Mouse (Mus musculus): ENCODE measurements around the gene Rnase4. TPM values are rescaled to one million over a fixed set of nuclear protein-coding genes. Genes with fewer than 3 reads are reported as not detected.
"Not testable (repeated sequence)": the region's sequence is repeated elsewhere in the genome, so short reads cannot be mapped to it uniquely, and the experiment has no call there.

Gene Rnase4
- total and polyA plus RNA-seq, 2 experiments from 2014 or later: 29.1 to 53.3 TPM

GRCm38 (mm10) chr14:51094096-51094875 is 3.4 kb downstream of the Rnase4 start:
- Histone ChIP-seq H3K9ac (replicated peaks; ENCODE audit: low read depth, low read length) (no peak overlapping the region), H3K4me3 (ENCODE audit: low read depth, low read length) (no peak overlapping the region), H3K4me1 (ENCODE audit: control insufficient read depth, insufficient read depth) (no peaks in the 10 kb centered on the region), H3K36me3 (replicated peaks; ENCODE audit: control insufficient read depth, insufficient read depth, low read length) (no peaks in the 10 kb centered on the region), H3K27me3 (ENCODE audit: control insufficient read depth, insufficient read depth, low read length) (no peaks in the 10 kb centered on the region), H3K4me2 (ENCODE audit: low read depth, low read length) (no peak overlapping the region), H3K27ac (ENCODE audit: low read depth) (0 out of 2 replicates have a peak overlapping the region, but pooled peaks have one; percentile 15), H3K9me3 (replicated peaks; ENCODE audit: control insufficient read depth, low read length) (no peaks in the 10 kb centered on the region)
- WGBS: 74% methylated on average over 5 of the region's 5 CpGs
- no peak for ATAC-seq (ENCODE audit: insufficient read depth, low read depth)
- no peak for DNase-seq (ENCODE audit: low spot score)
- TF ChIP-seq EP300 (IDR thresholded peaks at IDR 0.05; ENCODE audit: low read depth) (no peak), CTCF (IDR thresholded peaks at IDR 0.05; ENCODE audit: low read depth) (no peak)

- no peaks in the 10 kb centered on the region for H3K4me1 ChIP-seq (ENCODE audit: control insufficient read depth, insufficient read depth)
- TF ChIP-seq EP300 (IDR thresholded peaks at IDR 0.05; ENCODE audit: low read depth): no peak
- no peak overlapping the region for H3K4me2 ChIP-seq (ENCODE audit: low read depth, low read length)
- no peak overlapping the region for H3K27ac ChIP-seq (ENCODE audit: low read depth)
- H3K4me3 ChIP-seq (ENCODE audit: low read depth, low read length): no peak overlapping the region
- ATAC-seq (ENCODE audit: insufficient read depth, low read depth) (no peak), DNase-seq (ENCODE audit: low spot score) (no peak)
- no peaks in the 10 kb centered on the region for H3K9me3 ChIP-seq (replicated peaks; ENCODE audit: control insufficient read depth, low read length)
- 74% methylated on average over 9 of the region's 9 CpGs for WGBS
- no peaks in the 10 kb centered on the region for H3K27me3 ChIP-seq (ENCODE audit: control insufficient read depth, insufficient read depth, low read length)
- no peak overlapping the region for H3K9ac ChIP-seq (replicated peaks; ENCODE audit: low read depth, low read length)
- no peaks in the 10 kb centered on the region for H3K36me3 ChIP-seq (replicated peaks; ENCODE audit: control insufficient read depth, insufficient read depth, low read length)
These were observed 4.0 kb downstream of the Rnase4 start for GRCm38 (mm10) chr14:51094921-51095320.

DNA sequence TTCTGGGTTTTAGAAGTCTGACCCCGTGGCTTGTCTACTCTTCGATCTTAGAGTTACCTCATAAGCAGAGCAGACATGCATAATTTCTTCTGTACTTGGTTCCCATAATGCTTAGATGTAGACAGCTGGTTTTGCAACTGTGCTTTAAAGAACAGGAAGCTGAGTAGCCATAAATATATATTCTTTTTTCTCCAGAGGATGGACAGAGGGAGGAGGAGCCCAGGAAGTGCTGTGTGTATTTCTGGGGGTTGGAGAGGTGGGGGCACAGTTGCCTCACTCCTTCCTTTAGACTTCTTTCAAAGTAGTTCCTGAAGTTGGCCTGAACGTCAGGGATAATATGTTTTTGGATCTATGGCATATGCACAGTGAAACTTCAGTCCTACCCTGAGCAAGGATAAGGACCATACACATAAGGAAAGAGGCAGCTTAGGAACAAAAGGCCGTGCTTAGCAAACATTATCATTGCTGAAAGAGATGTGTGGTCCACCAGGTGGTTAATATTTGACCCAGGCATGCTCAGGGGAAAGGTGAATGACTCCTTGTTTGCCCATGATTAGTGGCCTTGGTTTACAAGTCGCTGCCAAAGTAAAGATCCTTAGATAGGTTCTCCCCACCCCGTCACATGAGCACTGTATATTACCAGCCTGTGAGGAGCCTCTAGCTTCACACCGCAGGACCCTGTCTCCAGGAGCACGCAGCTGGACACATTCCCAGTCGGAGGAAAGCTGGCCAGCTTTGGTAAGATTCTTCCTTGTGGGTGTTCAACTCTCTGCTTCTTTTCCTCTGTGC is 5.1 kb downstream of the Rnase4 start:
- DNase-seq (ENCODE audit: low spot score) (no peak), ATAC-seq (ENCODE audit: insufficient read depth, low read depth) (no peak)
- TF ChIP-seq EP300 (IDR thresholded peaks at IDR 0.05; ENCODE audit: low read depth): no peak
- no peak for TF ChIP-seq CTCF (IDR thresholded peaks at IDR 0.05; ENCODE audit: low read depth)
- Histone ChIP-seq H3K27me3 (ENCODE audit: control insufficient read depth, insufficient read depth, low read length) (no peaks in the 10 kb centered on the region), H3K9me3 (replicated peaks; ENCODE audit: control insufficient read depth, low read length) (no peaks in the 10 kb centered on the region), H3K4me2 (ENCODE audit: low read depth, low read length) (no peak overlapping the region), H3K27ac (ENCODE audit: low read depth) (no peak overlapping the region), H3K4me3 (ENCODE audit: low read depth, low read length) (no peak overlapping the region), H3K9ac (replicated peaks; ENCODE audit: low read depth, low read length) (no peak overlapping the region), H3K36me3 (replicated peaks; ENCODE audit: control insufficient read depth, insufficient read depth, low read length) (no peaks in the 10 kb centered on the region), H3K4me1 (ENCODE audit: control insufficient read depth, insufficient read depth) (no peaks in the 10 kb centered on the region)
- 52% methylated on average over 9 of the region's 9 CpGs for WGBS

DNA sequence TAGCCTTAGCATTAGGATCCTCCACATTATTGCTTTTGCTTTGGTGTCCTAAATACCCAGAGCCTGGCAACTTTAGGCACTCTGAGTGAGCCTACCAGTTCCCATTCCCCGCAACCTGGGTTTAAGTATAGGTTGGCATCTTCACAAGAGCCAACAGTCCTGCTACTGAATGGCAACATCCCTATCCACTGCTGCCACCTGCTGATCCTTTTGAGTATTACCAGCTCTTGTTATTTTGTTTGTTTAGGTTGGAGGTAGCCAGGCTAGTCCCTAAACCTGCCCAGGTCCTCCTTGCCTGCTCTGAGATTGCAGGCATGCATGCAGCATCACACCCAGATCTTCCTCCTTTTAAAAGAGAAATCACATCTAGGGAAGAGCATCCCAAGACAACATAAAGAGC is 7.4 kb downstream of the Rnase4 start:
- ATAC-seq (ENCODE audit: insufficient read depth, low read depth); H3K9me3 ChIP-seq (replicated peaks; ENCODE audit: control insufficient read depth, low read length); H3K4me2 ChIP-seq (ENCODE audit: low read depth, low read length); H3K4me1 ChIP-seq (ENCODE audit: control insufficient read depth, insufficient read depth); H3K27me3 ChIP-seq (ENCODE audit: control insufficient read depth, insufficient read depth, low read length); H3K9ac ChIP-seq (replicated peaks; ENCODE audit: low read depth, low read length); H3K4me3 ChIP-seq (ENCODE audit: low read depth, low read length); H3K36me3 ChIP-seq (replicated peaks; ENCODE audit: control insufficient read depth, insufficient read depth, low read length); H3K27ac ChIP-seq (ENCODE audit: low read depth): not testable (repeated sequence)
- WGBS: 11% methylated on average over 1 of the region's 1 CpGs
- TF ChIP-seq CTCF (IDR thresholded peaks at IDR 0.05; ENCODE audit: low read depth): peak; percentile 57
- DNase-seq (ENCODE audit: low spot score): peak; percentile 20

DNA sequence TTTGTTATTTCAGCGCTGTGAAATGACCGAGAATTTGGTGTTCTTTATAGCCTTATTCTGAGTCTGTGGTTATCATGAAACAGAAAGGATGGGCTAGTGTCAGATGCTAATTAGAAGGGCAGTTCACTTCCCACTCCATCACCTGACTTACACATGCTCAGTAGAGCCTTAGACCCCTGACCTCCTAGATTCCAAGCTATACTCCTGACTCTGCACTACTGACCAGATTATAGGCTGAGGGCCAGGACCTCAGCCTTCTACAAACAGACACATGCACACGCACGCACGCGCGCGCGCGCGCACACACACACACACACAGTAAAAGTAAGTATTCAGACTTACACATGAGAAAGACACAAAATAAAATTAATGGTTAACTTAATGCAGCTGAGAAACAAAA is 8.0 kb downstream of the Rnase4 start:
- no peak overlapping the region for H3K4me3 ChIP-seq (ENCODE audit: low read depth, low read length)
- no peaks in the 10 kb centered on the region for H3K27me3 ChIP-seq (ENCODE audit: control insufficient read depth, insufficient read depth, low read length)
- TF ChIP-seq EP300 (IDR thresholded peaks at IDR 0.05; ENCODE audit: low read depth) (no peak), CTCF (IDR thresholded peaks at IDR 0.05; ENCODE audit: low read depth) (no peak)
- H3K9me3 ChIP-seq (replicated peaks; ENCODE audit: control insufficient read depth, low read length): no peaks in the 10 kb centered on the region
- H3K27ac ChIP-seq (ENCODE audit: low read depth): no peak overlapping the region
- no peaks in the 10 kb centered on the region for H3K36me3 ChIP-seq (replicated peaks; ENCODE audit: control insufficient read depth, insufficient read depth, low read length)
- no peak for DNase-seq (ENCODE audit: low spot score)
- 93% methylated on average over 11 of the region's 11 CpGs for WGBS
- no peak for ATAC-seq (ENCODE audit: insufficient read depth, low read depth)
- no peaks in the 10 kb centered on the region for H3K4me1 ChIP-seq (ENCODE audit: control insufficient read depth, insufficient read depth)
- no peak overlapping the region for H3K4me2 ChIP-seq (ENCODE audit: low read depth, low read length)
- no peak overlapping the region for H3K9ac ChIP-seq (replicated peaks; ENCODE audit: low read depth, low read length)
